Mouse (Mus musculus): ENCODE measurements around the gene Gtf2e1. TPM values are rescaled to one million over a fixed set of nuclear protein-coding genes. Genes with fewer than 3 reads are reported as not detected.

The Gtf2e1 gene
- total RNA-seq, 2 experiments from 2014 or later = 9.4 to 10.7 TPM

- DNase-seq = no peak
Measured at GRCm38 (mm10) chr16:37540776-37541175, 1.2 kb upstream of the Gtf2e1 start.

DNA sequence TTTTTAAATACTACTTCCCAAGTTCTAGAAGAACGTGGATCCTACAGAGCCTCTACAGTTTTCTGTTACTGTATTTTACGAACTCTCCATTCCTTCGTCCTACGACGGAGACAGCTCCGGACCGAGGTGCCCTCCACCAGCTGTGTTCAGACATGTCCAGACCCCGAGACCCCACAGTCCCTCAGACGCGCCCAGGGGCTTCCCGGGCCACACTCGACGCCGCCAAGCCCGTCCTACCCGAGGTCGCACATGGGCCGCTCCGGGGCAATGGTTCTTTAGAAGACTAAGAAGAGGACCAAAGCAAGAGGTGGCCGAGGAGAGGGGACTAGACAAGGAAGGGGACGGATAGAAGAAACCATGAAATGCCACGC lies 364 bp downstream of the Gtf2e1 start:
- no peak for DNase-seq

DNA sequence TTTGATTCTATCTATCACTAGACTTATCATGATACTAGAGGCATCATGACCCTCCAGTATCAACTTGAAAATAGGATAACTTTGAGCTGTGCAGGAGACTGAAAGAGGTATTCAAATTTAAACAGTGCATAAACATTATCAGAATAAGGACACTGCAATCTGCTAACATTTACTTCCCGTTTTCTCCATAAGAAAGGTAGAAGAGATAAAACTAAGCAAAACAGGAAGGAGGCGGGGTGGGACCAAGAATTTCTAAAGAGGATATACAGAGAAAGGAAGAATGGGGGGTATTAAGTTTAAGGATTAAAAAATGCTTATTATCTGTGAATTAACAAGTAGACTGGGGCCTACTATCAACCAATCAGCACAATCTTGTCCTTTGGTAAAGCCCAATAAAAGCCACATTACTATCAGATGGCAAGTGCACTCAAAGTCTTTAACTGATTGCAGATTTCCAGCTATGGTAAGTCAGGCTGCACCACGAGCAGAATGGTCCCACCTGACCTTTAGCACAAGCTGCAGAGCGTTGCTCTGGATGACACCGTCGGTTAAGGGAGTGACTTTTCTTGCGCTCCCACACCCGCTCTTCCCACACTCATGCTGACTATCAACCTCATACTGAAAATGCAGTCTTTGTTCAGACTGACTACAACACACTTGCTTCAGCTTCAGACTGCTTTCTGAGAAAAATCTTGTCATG lies 6.1 kb downstream of the Gtf2e1 start:
- DNase-seq = no peak

DNA sequence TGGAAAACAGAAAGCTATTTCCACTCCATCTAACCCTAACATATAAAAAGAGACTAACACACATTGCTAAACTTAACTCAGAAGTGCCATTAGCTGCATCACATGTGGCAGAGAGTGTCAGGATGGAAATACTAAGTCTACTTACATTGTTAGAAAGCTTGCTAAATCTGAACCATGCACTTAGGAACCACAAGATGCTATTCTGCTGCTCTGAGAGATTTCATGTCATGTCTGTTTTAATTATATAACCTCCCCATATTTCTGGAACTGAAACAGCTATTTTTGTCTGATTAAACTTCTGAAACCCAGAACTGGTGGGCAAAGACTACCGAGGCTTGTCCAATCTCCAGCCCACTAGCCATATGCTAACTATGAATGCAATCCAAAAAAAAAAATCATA lies 7.5 kb downstream of the Gtf2e1 start:
- no peak for DNase-seq

DNA sequence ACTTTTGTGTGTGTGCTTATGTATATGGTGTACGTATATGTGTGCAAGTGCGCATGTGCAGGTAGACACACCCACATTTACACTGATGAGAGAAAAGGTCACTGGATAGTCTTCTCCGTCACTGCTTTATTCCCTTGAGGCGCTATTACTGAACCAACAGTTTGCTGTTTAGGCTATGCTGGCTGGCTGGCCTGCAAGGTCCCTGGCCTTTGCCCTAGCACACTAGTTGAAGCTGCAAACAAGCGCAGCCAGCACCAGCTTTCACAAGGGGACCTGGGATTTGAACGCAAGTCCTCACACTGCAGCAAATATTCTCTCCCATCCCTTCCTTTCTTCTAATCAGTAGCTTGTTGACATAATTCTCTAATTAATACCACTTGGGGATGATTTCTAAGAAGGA lies 9.4 kb downstream of the Gtf2e1 start:
- no peak for DNase-seq

GRCm38 (mm10) chr16:37526688-37527223 lies 12.8 kb downstream of the Gtf2e1 start:
- no peak for DNase-seq

- no peak for DNase-seq
Measured at GRCm38 (mm10) chr16:37525121-37525520, 14.5 kb downstream of the Gtf2e1 start.

DNA sequence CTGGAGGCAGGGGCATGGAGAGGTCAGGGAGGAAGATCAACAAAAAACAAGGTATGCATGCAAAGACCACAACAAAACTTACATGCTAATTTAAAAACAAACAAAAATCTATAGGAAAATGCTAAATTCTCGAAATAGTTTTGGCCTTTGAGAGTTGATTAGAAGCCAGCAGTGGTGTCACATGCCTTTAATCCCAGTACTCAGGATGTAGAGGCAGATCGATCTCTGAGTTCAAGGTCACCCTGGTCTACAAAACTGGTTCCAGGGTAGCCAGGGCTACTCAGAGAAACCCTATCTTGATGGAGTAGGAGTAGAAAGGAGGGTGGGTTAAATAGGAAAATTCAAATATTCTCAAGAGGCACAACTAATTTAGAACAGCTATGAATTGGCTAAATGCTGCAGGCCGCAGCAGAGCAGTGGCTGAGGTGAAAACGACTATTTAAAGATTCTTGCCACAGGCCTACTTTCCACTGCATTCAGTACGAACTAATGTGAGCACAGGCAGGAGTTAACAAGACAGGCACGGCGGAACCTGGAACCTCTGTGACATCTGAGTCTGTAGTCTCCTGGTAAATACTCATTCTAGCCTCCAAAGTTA lies 17.4 kb downstream of the Gtf2e1 start:
- no peak for DNase-seq

- DNase-seq = no peak
Measured at GRCm38 (mm10) chr16:37520190-37521040, 19.2 kb downstream of the Gtf2e1 start.

DNA sequence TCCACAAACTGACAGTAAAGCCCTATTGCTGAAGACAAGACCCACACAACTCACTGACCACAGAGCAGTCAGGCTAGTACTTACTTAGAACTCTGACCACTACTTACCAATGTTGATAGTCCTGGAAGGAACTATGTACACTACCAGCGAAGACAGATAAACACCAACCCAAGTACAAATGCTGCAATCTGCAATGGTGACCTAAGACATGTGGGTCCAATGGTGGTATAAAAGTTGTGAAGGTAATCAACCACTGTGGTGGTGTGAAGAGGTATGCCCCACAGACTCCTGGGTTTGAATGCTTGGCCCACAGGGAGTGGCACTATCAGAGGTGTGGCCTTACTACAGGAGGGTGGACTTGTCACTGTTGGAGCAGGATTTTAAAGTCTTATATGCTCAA lies 19.9 kb downstream of the Gtf2e1 start:
- no peak for DNase-seq

DNA sequence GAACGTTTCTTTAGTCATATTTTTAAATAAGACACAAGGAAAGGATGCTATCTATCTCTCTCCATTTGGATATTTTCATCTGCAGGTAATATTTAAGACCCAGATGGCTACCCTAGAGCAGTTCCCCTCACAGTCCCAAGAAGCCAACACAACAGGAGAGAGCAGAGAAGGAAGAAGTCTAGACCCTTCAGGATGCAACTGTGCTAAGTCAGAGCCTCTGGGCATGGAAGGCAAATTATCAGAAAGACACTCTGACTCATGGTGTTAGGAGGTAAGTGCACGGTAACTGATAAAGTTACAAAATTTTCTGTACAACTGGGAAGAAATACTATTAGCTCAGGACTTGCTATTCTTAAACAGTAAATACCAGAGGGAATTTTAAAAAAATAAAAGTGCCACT lies 20.9 kb downstream of the Gtf2e1 start:
- DNase-seq = no peak

DNA sequence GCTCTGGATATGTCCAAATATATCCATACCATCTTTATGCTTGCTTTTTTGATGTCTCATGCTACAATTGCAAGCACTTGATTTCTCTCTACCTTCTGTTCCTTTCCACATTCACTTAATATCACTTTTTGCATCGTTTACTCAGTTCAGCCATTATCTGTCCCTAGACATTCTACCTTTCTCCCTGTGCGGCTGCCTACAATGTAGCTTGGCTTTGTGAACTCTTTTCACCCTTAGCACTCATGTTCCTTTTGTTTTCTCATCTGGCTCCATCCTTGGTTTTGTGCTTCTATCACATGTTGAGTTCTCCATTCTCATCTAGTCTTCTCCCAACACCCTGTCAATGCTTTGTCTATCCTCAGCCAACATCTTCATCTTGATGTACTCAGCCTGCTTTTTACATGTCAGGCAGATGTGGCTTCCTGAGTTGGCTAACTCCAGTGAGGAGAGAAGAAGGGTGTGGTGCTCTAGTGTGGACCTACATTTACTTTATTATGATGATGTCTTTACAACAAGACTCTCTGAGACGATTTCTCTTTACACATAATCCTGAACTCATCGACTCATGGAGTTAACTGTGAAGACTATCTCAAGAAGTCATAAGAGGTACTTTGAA lies 21.9 kb downstream of the Gtf2e1 start:
- no peak for DNase-seq

DNA sequence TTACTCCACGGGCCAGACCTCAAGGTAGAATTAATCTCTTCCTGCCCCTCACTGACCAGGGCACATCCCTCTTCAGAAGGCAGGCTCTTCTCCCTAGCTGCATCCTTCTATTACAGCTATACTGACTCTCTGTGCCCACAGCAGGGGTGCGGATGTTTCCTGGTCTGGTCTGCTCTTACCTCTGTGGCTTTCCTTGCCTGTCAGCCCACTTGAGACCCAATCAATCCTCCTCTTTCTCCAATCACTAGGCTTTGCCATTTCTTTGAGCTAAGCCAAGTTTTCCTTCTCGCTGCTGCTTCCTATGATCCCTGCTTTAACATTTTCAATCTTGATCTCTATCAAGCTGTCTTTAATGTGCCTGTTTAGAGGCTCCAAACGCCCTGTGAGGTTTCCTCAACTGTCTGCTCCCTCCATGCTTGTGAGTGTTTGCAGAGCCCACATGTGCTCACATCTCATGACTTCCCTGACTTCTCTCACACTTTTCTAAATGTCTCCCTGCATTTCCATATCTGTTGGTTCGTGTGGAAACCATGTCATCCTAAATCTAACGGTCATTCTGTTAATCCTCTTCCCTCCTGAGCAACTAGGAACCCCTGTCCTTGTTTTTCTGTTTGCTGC lies 23.1 kb downstream of the Gtf2e1 start:
- no peak for DNase-seq

GRCm38 (mm10) chr16:37514644-37515043 lies 24.9 kb downstream of the Gtf2e1 start:
- DNase-seq = no peak

GRCm38 (mm10) chr16:37511489-37511888 lies 28.1 kb downstream of the Gtf2e1 start:
- DNase-seq = no peak

GRCm38 (mm10) chr16:37506751-37507150 lies 32.8 kb downstream of the Gtf2e1 start:
- no peak for DNase-seq

GRCm38 (mm10) chr16:37504517-37504916 lies 35.1 kb downstream of the Gtf2e1 start:
- DNase-seq = no peak

DNA sequence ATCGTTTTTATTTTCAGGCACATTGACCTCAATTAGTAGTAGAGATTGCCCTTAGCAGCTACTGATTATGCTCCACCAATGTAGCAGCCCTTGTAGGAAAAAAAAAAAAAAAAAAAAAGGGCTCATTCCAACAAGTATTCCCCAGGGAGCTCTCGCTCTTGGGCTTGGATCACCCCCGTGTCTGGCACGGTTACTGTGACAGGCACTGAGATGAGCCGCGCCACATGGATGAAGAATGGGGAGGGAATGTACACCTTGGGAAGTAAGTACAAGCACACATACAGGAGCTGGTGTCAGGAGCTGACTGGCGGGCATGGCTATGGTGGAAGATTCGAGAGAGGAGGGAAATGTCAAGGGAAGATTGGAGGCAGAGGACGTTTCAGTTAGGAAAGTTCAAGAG lies 41.0 kb downstream of the Gtf2e1 start:
- DNase-seq = no peak

GRCm38 (mm10) chr16:37495017-37495416 lies 44.6 kb downstream of the Gtf2e1 start:
- DNase-seq = no peak

- DNase-seq = no peak
Measured at GRCm38 (mm10) chr16:37486826-37487612, 52.6 kb downstream of the Gtf2e1 start.

Measured in heart, postnatal 4 days (tissue).